Mouse (Mus musculus) erythroblast, embryonic 14.5 days (primary cell): ENCODE data around the gene Numb.

ENCODE experiments used
- GATA1 ChIP-seq: IDR thresholded peaks from 2 replicates; pipeline ENCODE4 v1.6.1; 2012; ENCODE audit warnings: low read length, inconsistent platforms, mixed read lengths
- TAL1 ChIP-seq: IDR thresholded peaks from 3 replicates; pipeline ENCODE4 v1.6.1; 2012; ENCODE audit warnings: low read length, inconsistent platforms, mixed read lengths

- TF ChIP-seq GATA1 (no peak), TAL1 (no peak)
Observed at GRCm38 (mm10) chr12:83940031-83940430, 18.3 kb upstream of the Numb start.
